32 mouse cellular contexts compared by ENCODE assay signal in genomic region chr15:82694529-82694928, GRCm38 (mm10).
"Had no signal": no experiment of that assay in that cellular context is flagged by ENCODE, and none has a peak within 500 bp of the region (broad histone marks: within the 10 kb centered on the region; RNA-seq: fewer than 3 reads in every experiment).

No protein-coding gene starts in this region.

- H3K4me2 ChIP-seq: heart, embryonic 11.5 days; heart, embryonic 12.5 days; heart, embryonic 13.5 days; heart, embryonic 15.5 days; hindbrain, embryonic 12.5 days; hindbrain, embryonic 13.5 days; hindbrain, embryonic 14.5 days; hindbrain, embryonic 15.5 days; intestine, embryonic 15.5 days; kidney, embryonic 15.5 days had no signal

- DNase-seq: heart, adult 2 months; heart, postnatal 10 days; heart, postnatal 14 days; heart, postnatal 36 days; heart, postnatal 4 days; kidney, adult 11 months; kidney, adult 18-20 months; kidney, postnatal 10 days; kidney, postnatal 14 days; kidney, postnatal 25 days; kidney, postnatal 36 days; kidney, postnatal 4 days; layer of hippocampus, adult 9-11 months had no signal

- H3K9me3 ChIP-seq: heart, embryonic 10.5 days; heart, embryonic 12.5 days; heart, embryonic 13.5 days; heart, embryonic 15.5 days; hindbrain, embryonic 10.5 days; hindbrain, embryonic 12.5 days; hindbrain, embryonic 13.5 days; hindbrain, embryonic 15.5 days; intestine, embryonic 15.5 days; kidney, embryonic 15.5 days had no signal

- H3K27ac ChIP-seq: heart, adult 2 months; heart, embryonic 10.5 days; heart, embryonic 13.5 days; heart, embryonic 15.5 days; hindbrain, embryonic 10.5 days; hindbrain, embryonic 12.5 days; hindbrain, embryonic 13.5 days; hindbrain, embryonic 14.5 days; hindbrain, embryonic 15.5 days; hindbrain, postnatal 0 days; intestine, embryonic 15.5 days; kidney, embryonic 15.5 days; kidney, postnatal 0 days; layer of hippocampus, adult 2 months had no signal

- H3K36me3 ChIP-seq: heart, embryonic 10.5 days; heart, embryonic 12.5 days; heart, embryonic 13.5 days; heart, embryonic 15.5 days; hindbrain, embryonic 10.5 days; hindbrain, embryonic 12.5 days; hindbrain, embryonic 13.5 days; hindbrain, embryonic 15.5 days; intestine, embryonic 15.5 days; kidney, embryonic 15.5 days had no signal

- H3K4me1 ChIP-seq: heart, embryonic 10.5 days; heart, embryonic 12.5 days; heart, embryonic 13.5 days; heart, embryonic 15.5 days; hindbrain, embryonic 10.5 days; hindbrain, embryonic 12.5 days; hindbrain, embryonic 13.5 days; hindbrain, embryonic 15.5 days; kidney, embryonic 15.5 days had no signal

- H3K9ac ChIP-seq: heart, embryonic 12.5 days; heart, embryonic 13.5 days; heart, embryonic 15.5 days; hindbrain, embryonic 12.5 days; hindbrain, embryonic 13.5 days; hindbrain, embryonic 14.5 days; hindbrain, embryonic 15.5 days; intestine, embryonic 15.5 days; kidney, embryonic 15.5 days had no signal

- ATAC-seq: hindbrain, embryonic 16.5 days; hindbrain, postnatal 0 days; inflammation-experienced regulatory T-cells, adult 6 months; intestine, embryonic 15.5 days; intestine, embryonic 16.5 days; intestine, postnatal 0 days had no signal

- H3K27me3 ChIP-seq: heart, embryonic 12.5 days; heart, embryonic 13.5 days; heart, embryonic 15.5 days; hindbrain, embryonic 12.5 days; hindbrain, embryonic 15.5 days; intestine, embryonic 15.5 days; kidney, embryonic 15.5 days had no signal

- H3K4me3 ChIP-seq: heart, adult 2 months; heart, embryonic 10.5 days; heart, embryonic 12.5 days; heart, embryonic 13.5 days; heart, embryonic 15.5 days; hindbrain, embryonic 10.5 days; hindbrain, embryonic 12.5 days; hindbrain, embryonic 13.5 days; hindbrain, embryonic 15.5 days; intestine, embryonic 15.5 days; kidney, embryonic 15.5 days; layer of hippocampus, adult 2 months had no signal
